Mouse (Mus musculus) ES-E14 (cell line): ENCODE results near the gene CN725425. TPM values are rescaled to one million over a fixed set of nuclear protein-coding genes. Genes with fewer than 3 reads are reported as not detected.
A peak's percentile ranks its signal among the peaks of the same experiment; 100 is the strongest.

ENCODE experiments used
- DNase-seq: peaks from one replicate; pipeline ENCODE4 v3.0.0-alpha.2; 2013; ENCODE audit warnings: low read depth, low spot score
- H3K27ac ChIP-seq: 2 replicates; pipeline ENCODE4 v1.5.1; 2012; ENCODE audit warnings: low read depth, mild to moderate bottlenecking, low read length, moderate library complexity, mixed read lengths; ENCODE audit not compliant: poor library complexity, insufficient read depth, severe bottlenecking
- H3K36me3 ChIP-seq: 2 replicates; pipeline ENCODE4 v1.6.1; 2012; ENCODE audit warnings: mild to moderate bottlenecking, low read length, moderate library complexity, mixed read lengths; ENCODE audit not compliant: control insufficient read depth, poor library complexity, insufficient read depth, severe bottlenecking
- H3K4me1 ChIP-seq, 2 experiments: fragments of 150-350 bp in 1 of 2; sonication (generic) in 1 of 2; 2 replicates each; pipeline ENCODE4 v1.6.1; 2012; ENCODE audit warnings: low read length in 2 of 2, mild to moderate bottlenecking in 1 of 2, mixed read lengths in 1 of 2; ENCODE audit not compliant: control insufficient read depth in 2 of 2, insufficient read depth in 2 of 2, poor library complexity in 1 of 2
- H3K4me3 ChIP-seq, 2 experiments: fragments of 150-350 bp in 1 of 2; sonication (generic) in 1 of 2; 2 replicates each; pipeline ENCODE4 v1.5.1; 2012; ENCODE audit warnings: low read length in 2 of 2, low read depth in 1 of 2, mild to moderate bottlenecking in 1 of 2, mixed read lengths in 1 of 2; ENCODE audit not compliant: insufficient read depth in 1 of 2, poor library complexity in 1 of 2, severe bottlenecking in 1 of 2
- H3K9ac ChIP-seq: 2 replicates; pipeline ENCODE4 v1.6.1; 2012; ENCODE audit warnings: low read depth, mild to moderate bottlenecking, low read length, mixed read lengths; ENCODE audit not compliant: poor library complexity, insufficient read depth, severe bottlenecking
- H3K9me3 ChIP-seq: fragments of 150-350 bp; sonication (generic); 2 replicates; pipeline ENCODE4 v1.6.1; 2012; ENCODE audit warnings: low read depth, mild to moderate bottlenecking, low read length; ENCODE audit not compliant: control insufficient read depth, insufficient read depth
- CHD2 ChIP-seq: IDR thresholded peaks from 2 replicates; pipeline ENCODE4 v1.6.1; 2014; ENCODE audit warnings: mild to moderate bottlenecking, low read depth, low read length, inconsistent platforms
- HCFC1 ChIP-seq: IDR thresholded peaks from 2 replicates; pipeline ENCODE4 v1.6.1; 2012; ENCODE audit warnings: low read length, inconsistent platforms, borderline replicate concordance; ENCODE audit not compliant: insufficient read depth
- MAFK ChIP-seq: IDR thresholded peaks from 2 replicates; pipeline ENCODE4 v1.6.1; 2014; ENCODE audit warnings: mild to moderate bottlenecking, low read depth, low read length, inconsistent platforms; ENCODE audit not compliant: insufficient read depth
- ZC3H11A ChIP-seq: IDR thresholded peaks from 2 replicates; pipeline ENCODE4 v1.6.1; 2012; ENCODE audit warnings: low read depth, mild to moderate bottlenecking, inconsistent platforms, low read length, borderline replicate concordance
- ZNF384 ChIP-seq: IDR thresholded peaks from 2 replicates; pipeline ENCODE4 v1.6.1; 2012; ENCODE audit warnings: low read depth, low read length, inconsistent platforms
- in situ Hi-C, 2 experiments: fragments of 600-800 bp; cut with MboI; formaldehyde crosslinking; loops; one replicate each; pipeline ENCODE4 v1.15.1; 2025; ENCODE audit warnings: low sequenced_read_pairs in 2 of 2, inconsistent platforms in 1 of 2; ENCODE audit not compliant: unreplicated experiment in 2 of 2
- total RNA-seq: library from RNA; depleted of rRNA; stranded (reverse); fragments of 300-350 nt; gene quantifications from 2 replicates; pipeline ENCODE4 v1.2.3, GENCODE M21; 2012

CN725425 gene
- total RNA-seq, 1 experiment = 5.3 TPM

DNA sequence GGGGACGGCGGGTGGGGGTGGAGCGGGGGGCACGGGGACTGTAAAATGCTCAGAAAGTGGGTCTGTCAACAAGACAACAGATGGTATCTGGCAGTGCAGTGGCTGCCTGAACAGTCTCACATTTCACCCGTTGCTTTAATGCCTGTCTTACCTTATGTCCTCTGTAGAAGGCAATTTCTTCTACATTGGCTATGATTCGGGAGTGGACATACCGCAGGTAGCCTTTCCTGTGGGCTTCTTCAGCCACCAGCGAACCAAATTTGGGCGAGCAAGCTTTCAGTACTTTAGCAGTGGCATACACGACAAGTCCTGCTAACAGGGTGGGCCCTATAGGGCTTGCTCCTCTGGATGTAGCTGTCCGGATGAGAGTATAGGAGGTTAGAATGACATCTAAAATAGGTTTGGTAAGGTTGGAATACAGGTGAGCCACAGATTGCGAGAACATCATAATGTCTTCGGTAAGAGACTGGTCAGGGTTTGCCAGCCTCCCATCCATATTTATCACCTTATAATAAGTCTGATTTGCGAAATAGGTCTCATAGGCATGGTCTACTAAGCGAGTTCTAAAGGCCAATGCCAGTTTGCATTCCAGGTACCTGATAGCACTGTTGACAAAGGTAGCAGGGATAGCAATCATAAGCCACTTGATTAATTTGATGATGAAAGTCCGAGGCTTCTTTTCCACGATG lies 8.6 kb upstream of the CN725425 start:
- Histone ChIP-seq H3K27ac (no peak overlapping the region), H3K36me3 (no peaks in the 10 kb centered on the region), H3K4me3 (no peak overlapping the region), H3K4me1 (no peaks in the 10 kb centered on the region), H3K9ac (no peak overlapping the region), H3K9me3 (no peaks in the 10 kb centered on the region)
- in situ Hi-C loops = no loop called here
- no peak for TF ChIP-seq ZC3H11A
- no peak for TF ChIP-seq MAFK
- TF ChIP-seq HCFC1 = no peak
- TF ChIP-seq ZNF384 = no peak
- DNase-seq = no peak

GRCm38 (mm10) chr15:91191412-91192222 lies 7.7 kb upstream of the CN725425 start, which contains the start of gene Abcd2:
TSS of gene Abcd2 (minus strand) at chr15:91191799.
- DNase-seq = peak; percentile 33
- in situ Hi-C loops = no loop called here
- Histone ChIP-seq H3K9ac (no peak within 1 kb of the TSS), H3K4me3 (peak within 1 kb of the TSS in 1 of 2 experiments; percentile 57; a peak in 2 of 4 replicates), H3K9me3 (no peaks in the 10 kb centered on the region), H3K4me1 (no peaks in the 10 kb centered on the region), H3K27ac (no peak within 1 kb of the TSS), H3K36me3 (no peaks in the 10 kb centered on the region)
- TF ChIP-seq CHD2 (no peak), HCFC1 (no peak), MAFK (no peak), ZC3H11A (no peak), ZNF384 (no peak)

- Histone ChIP-seq H3K9ac (no peak overlapping the region), H3K36me3 (no peaks in the 10 kb centered on the region), H3K4me1 (no peaks in the 10 kb centered on the region), H3K4me3 (peak overlapping the region in 1 of 2 experiments; percentile 56; a peak in 1 of 4 replicates), H3K9me3 (no peaks in the 10 kb centered on the region), H3K27ac (no peak overlapping the region)
- TF ChIP-seq MAFK (no peak), HCFC1 (no peak), ZNF384 (no peak), ZC3H11A (no peak), CHD2 (no peak)
- no peak for DNase-seq
- in situ Hi-C loops = no loop called here
Observed at GRCm38 (mm10) chr15:91192223-91192598, 7.1 kb upstream of the CN725425 start.

DNA sequence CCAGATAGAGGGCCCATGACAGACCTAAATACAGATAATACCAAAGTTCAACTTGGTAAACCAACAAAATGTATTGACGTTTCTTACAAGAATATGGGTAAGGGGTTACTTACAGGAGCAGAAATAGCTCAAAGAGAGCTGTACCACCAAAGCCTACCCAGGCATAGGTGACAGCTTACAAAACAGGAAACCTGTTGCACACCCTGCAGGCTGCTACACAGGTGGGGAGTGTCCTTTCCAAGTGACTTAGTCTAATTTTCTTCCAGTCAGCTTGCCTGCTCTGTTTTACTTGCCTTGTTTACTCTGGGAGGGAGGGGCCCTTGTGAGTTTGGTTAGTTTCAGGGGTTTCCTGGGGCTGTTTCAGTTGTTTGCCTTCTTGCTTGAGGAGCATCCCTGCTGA lies 1.5 kb downstream of the CN725425 start:
- Histone ChIP-seq H3K4me3 (no peak overlapping the region), H3K36me3 (no peaks in the 10 kb centered on the region), H3K4me1 (no peaks in the 10 kb centered on the region), H3K9ac (no peak overlapping the region), H3K27ac (no peak overlapping the region), H3K9me3 (no peaks in the 10 kb centered on the region)
- no peak for TF ChIP-seq HCFC1
- TF ChIP-seq ZC3H11A = no peak
- no peak for TF ChIP-seq ZNF384
- no peak for TF ChIP-seq CHD2
- no peak for TF ChIP-seq MAFK
- in situ Hi-C loops = no loop called here
- no peak for DNase-seq
